Mouse (Mus musculus) embryo, embryonic 9.5 days (tissue): ENCODE data around the gene C2.
"Not testable (repeated sequence)": the region's sequence is repeated elsewhere in the genome, so short reads cannot be mapped to it uniquely, and the experiment has no call there.

Experiments
- DNase-seq: peaks from one replicate; pipeline ENCODE4 v3.0.0-alpha.2; 2017; ENCODE audit errors: extremely low spot score

The C2 gene

GRCm38 (mm10) chr17:34911945-34912351, 13.9 kb upstream of the C2 start:
- peak; percentile 75 for DNase-seq

DNA sequence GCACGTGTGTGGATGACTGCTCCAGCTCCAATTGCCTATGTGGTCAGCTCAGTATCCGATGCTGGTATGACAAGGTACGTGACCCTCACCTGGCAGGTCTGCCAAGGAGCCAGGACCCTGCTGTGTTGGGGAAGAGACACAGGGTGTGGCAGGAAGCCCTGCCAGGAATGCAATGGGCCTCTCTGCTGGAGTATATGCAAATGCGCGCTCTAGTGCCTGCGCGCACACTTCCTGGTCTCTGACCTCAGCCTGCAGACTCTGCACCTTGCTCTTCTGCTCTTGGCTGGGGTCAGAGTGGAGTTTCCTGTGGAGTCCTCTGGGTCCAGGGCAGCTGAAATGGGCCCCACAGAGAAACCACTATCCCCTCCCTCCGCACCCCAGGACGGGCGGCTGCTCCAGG, 12.9 kb upstream of the C2 start:
- DNase-seq, result no peak

- DNase-seq, result no peak
Measured at GRCm38 (mm10) chr17:34902895-34903294, 4.8 kb upstream of the C2 start.

- DNase-seq, result not testable (repeated sequence)
Measured at GRCm38 (mm10) chr17:34901948-34902347, 3.9 kb upstream of the C2 start.

- DNase-seq, result not testable (repeated sequence)
Measured at GRCm38 (mm10) chr17:34900826-34901225, 2.8 kb upstream of the C2 start.

DNA sequence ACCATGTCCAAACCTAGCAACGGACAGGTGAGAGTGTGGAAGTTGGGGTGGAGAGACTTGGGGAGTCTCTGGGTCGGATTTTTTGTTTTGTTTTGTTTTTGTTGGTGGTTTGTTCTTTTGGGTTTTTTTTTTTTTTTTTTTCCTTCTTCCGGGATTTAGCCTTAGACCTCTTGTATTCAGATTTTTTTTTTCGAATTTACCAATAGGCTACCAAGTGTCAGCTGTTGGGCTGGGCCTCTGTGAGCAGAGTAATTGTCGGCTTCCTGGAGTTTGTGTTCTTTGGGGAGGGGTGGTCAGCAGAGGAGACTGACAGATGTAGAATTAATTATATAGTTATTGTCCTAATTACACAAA, 1.8 kb upstream of the C2 start:
- DNase-seq, result no peak

- peak; percentile 59 for DNase-seq
Measured at GRCm38 (mm10) chr17:34899053-34899889, 1.2 kb upstream of the C2 start.

GRCm38 (mm10) chr17:34898706-34899052, 614 bp upstream of the C2 start:
- DNase-seq, result peak; percentile 72

- DNase-seq, result peak; percentile 25
Measured at GRCm38 (mm10) chr17:34897373-34898159, 499 bp downstream of the C2 start.

GRCm38 (mm10) chr17:34896366-34896765, 1.7 kb downstream of the C2 start:
- no peak for DNase-seq

GRCm38 (mm10) chr17:34895724-34896123, 2.3 kb downstream of the C2 start:
- no peak for DNase-seq

- DNase-seq, result peak; percentile 63
Measured at GRCm38 (mm10) chr17:34894801-34895530, 3.1 kb downstream of the C2 start.

GRCm38 (mm10) chr17:34894074-34894597, 3.9 kb downstream of the C2 start:
- DNase-seq, result peak; percentile 99

- DNase-seq, result no peak
Measured at GRCm38 (mm10) chr17:34893072-34893824, 4.8 kb downstream of the C2 start.

GRCm38 (mm10) chr17:34891377-34891776, 6.7 kb downstream of the C2 start:
- no peak for DNase-seq

- DNase-seq, result no peak
Measured at GRCm38 (mm10) chr17:34890074-34890743, 7.9 kb downstream of the C2 start.

DNA sequence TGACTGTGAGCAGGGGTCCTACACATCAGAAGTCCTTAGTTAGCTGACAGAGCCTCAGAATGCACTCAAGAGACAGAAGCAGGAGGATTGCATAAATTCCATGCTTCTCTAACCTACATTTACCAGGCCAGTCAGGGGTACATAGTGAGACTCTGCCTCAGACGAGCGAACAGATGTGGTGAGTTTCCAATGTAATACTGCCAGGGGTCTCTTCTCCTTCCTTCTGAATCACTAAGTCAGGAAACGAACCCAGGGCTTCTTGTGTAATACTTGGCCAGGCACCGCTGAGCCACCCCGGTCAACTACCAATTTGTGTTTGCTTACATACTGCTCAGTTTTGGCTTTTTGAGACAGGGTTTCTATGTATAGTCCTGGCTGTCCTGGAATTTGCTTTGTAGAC, 10.1 kb downstream of the C2 start:
- no peak for DNase-seq

- no peak for DNase-seq
Measured at GRCm38 (mm10) chr17:34885615-34886014, 12.4 kb downstream of the C2 start.

DNA sequence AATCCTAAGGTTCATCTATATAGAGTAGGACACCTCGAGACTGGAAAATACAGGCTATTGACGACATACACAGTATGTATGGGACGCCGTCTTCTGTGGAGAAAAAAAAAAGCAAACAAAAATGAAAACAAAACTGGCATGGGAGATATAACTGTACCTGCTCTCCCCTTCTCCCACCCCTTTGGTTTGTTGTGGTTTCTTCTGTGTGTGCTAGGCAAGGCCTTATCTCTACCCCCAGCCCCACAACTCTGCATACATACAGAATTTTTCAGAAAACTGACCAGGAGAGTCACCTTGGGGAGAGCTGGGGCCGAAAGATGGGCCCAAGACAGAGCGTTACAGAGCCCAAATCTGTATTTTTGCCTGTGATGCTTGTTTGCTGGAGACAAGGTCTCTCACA, 13.4 kb downstream of the C2 start:
- DNase-seq, result no peak

DNA sequence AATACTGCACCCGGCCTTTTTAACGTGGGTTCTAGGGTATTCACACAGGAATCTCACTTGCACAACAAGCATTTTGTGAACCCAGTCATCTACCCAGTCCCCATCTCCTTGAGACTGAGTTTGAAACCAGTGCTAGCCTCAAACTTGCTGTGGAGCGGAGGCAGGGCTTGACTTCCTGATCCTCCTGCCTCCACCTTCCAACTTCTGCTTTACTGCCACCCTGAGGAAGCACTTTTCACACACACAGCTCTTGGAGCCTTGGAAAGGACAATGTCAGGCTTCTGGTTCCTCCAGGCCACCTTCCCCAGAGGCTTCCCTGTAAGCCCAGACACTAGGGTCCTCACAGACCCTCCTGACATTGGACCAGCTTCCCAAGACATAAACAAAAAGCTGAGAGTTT, 14.7 kb downstream of the C2 start:
- DNase-seq, result no peak
